Mouse (Mus musculus): Measurements from ENCODE around the gene Pla1a.
A peak's percentile ranks its signal among the peaks of the same experiment; 100 is the strongest.

The Pla1a gene

GRCm38 (mm10) chr16:38395060-38395730 is 37.8 kb downstream of the Pla1a start:
- peak; percentile 45 for DNase-seq (ENCODE audit: low read depth, low spot score)
- H3K27me3 ChIP-seq (ENCODE audit: control insufficient read depth, insufficient read depth, low read length, poor library complexity, severe bottlenecking) = no peaks in the 10 kb centered on the region
- no peaks in the 10 kb centered on the region for H3K36me3 ChIP-seq (ENCODE audit: control insufficient read depth, insufficient read depth, low read length, poor library complexity, severe bottlenecking)

GRCm38 (mm10) chr16:38394191-38394618 is 38.7 kb downstream of the Pla1a start:
- H3K36me3 ChIP-seq (ENCODE audit: control insufficient read depth, insufficient read depth, low read length, poor library complexity, severe bottlenecking) = no peaks in the 10 kb centered on the region
- no peaks in the 10 kb centered on the region for H3K27me3 ChIP-seq (ENCODE audit: control insufficient read depth, insufficient read depth, low read length, poor library complexity, severe bottlenecking)
- no peak for DNase-seq (ENCODE audit: low read depth, low spot score)

GRCm38 (mm10) chr16:38392126-38392894 is 40.6 kb downstream of the Pla1a start:
- no peak for DNase-seq (ENCODE audit: low read depth, low spot score)
- no peaks in the 10 kb centered on the region for H3K27me3 ChIP-seq (ENCODE audit: control insufficient read depth, insufficient read depth, low read length, poor library complexity, severe bottlenecking)
- no peaks in the 10 kb centered on the region for H3K36me3 ChIP-seq (ENCODE audit: control insufficient read depth, insufficient read depth, low read length, poor library complexity, severe bottlenecking)

GRCm38 (mm10) chr16:38390322-38390721 is 42.6 kb downstream of the Pla1a start:
- DNase-seq (ENCODE audit: low read depth, low spot score) = no peak
- Histone ChIP-seq H3K27me3 (ENCODE audit: control insufficient read depth, insufficient read depth, low read length, poor library complexity, severe bottlenecking) (no peaks in the 10 kb centered on the region), H3K36me3 (ENCODE audit: control insufficient read depth, insufficient read depth, low read length, poor library complexity, severe bottlenecking) (no peaks in the 10 kb centered on the region)

- no peak for DNase-seq (ENCODE audit: low read depth, low spot score)
- H3K36me3 ChIP-seq (ENCODE audit: control insufficient read depth, insufficient read depth, low read length, poor library complexity, severe bottlenecking) = no peaks in the 10 kb centered on the region
- no peaks in the 10 kb centered on the region for H3K27me3 ChIP-seq (ENCODE audit: control insufficient read depth, insufficient read depth, low read length, poor library complexity, severe bottlenecking)
These were observed 43.6 kb downstream of the Pla1a start for GRCm38 (mm10) chr16:38389284-38389893.

- H3K27me3 ChIP-seq (ENCODE audit: control insufficient read depth, insufficient read depth, low read length, poor library complexity, severe bottlenecking) = no peaks in the 10 kb centered on the region
- H3K36me3 ChIP-seq (ENCODE audit: control insufficient read depth, insufficient read depth, low read length, poor library complexity, severe bottlenecking) = no peaks in the 10 kb centered on the region
- no peak for DNase-seq (ENCODE audit: low read depth, low spot score)
These were observed 44.2 kb downstream of the Pla1a start for GRCm38 (mm10) chr16:38388757-38389156.

- no peak for DNase-seq (ENCODE audit: low read depth, low spot score)
- H3K36me3 ChIP-seq (ENCODE audit: control insufficient read depth, insufficient read depth, low read length, poor library complexity, severe bottlenecking) = no peaks in the 10 kb centered on the region
- no peaks in the 10 kb centered on the region for H3K27me3 ChIP-seq (ENCODE audit: control insufficient read depth, insufficient read depth, low read length, poor library complexity, severe bottlenecking)
These were observed 45.6 kb downstream of the Pla1a start for GRCm38 (mm10) chr16:38387389-38387788.

- DNase-seq (ENCODE audit: low read depth, low spot score) = no peak
- Histone ChIP-seq H3K27me3 (ENCODE audit: control insufficient read depth, insufficient read depth, low read length, poor library complexity, severe bottlenecking) (no peaks in the 10 kb centered on the region), H3K36me3 (ENCODE audit: control insufficient read depth, insufficient read depth, low read length, poor library complexity, severe bottlenecking) (no peaks in the 10 kb centered on the region)
These were observed 47.2 kb downstream of the Pla1a start for GRCm38 (mm10) chr16:38385700-38386099.

- no peaks in the 10 kb centered on the region for H3K27me3 ChIP-seq (ENCODE audit: control insufficient read depth, insufficient read depth, low read length, poor library complexity, severe bottlenecking)
These were observed 47.7 kb downstream of the Pla1a start for GRCm38 (mm10) chr16:38385184-38385634.

GRCm38 (mm10) chr16:38383683-38384082 is 49.3 kb downstream of the Pla1a start:
- no peak for DNase-seq (ENCODE audit: low read depth, low spot score)
- no peaks in the 10 kb centered on the region for H3K36me3 ChIP-seq (ENCODE audit: control insufficient read depth, insufficient read depth, low read length, poor library complexity, severe bottlenecking)
- no peaks in the 10 kb centered on the region for H3K27me3 ChIP-seq (ENCODE audit: control insufficient read depth, insufficient read depth, low read length, poor library complexity, severe bottlenecking)

More at GRCm38 (mm10) chr16:38385184-38385634, 47.7 kb downstream of the Pla1a start:
- DNase-seq (ENCODE audit: low read depth, low spot score) = no peak
- H3K36me3 ChIP-seq (ENCODE audit: control insufficient read depth, insufficient read depth, low read length, poor library complexity, severe bottlenecking) = no peaks in the 10 kb centered on the region

GRCm38 (mm10) chr16:38379926-38380325 is 53.0 kb downstream of the Pla1a start:
- no peak for DNase-seq (ENCODE audit: low read depth, low spot score)
- H3K27me3 ChIP-seq (ENCODE audit: control insufficient read depth, insufficient read depth, low read length, poor library complexity, severe bottlenecking) = no peaks in the 10 kb centered on the region
- H3K36me3 ChIP-seq (ENCODE audit: control insufficient read depth, insufficient read depth, low read length, poor library complexity, severe bottlenecking) = no peaks in the 10 kb centered on the region

GRCm38 (mm10) chr16:38379493-38379892 is 53.5 kb downstream of the Pla1a start:
- no peaks in the 10 kb centered on the region for H3K36me3 ChIP-seq (ENCODE audit: control insufficient read depth, insufficient read depth, low read length, poor library complexity, severe bottlenecking)
- DNase-seq (ENCODE audit: low read depth, low spot score) = no peak
- H3K27me3 ChIP-seq (ENCODE audit: control insufficient read depth, insufficient read depth, low read length, poor library complexity, severe bottlenecking) = no peaks in the 10 kb centered on the region

- Histone ChIP-seq H3K36me3 (ENCODE audit: control insufficient read depth, insufficient read depth, low read length, poor library complexity, severe bottlenecking) (no peaks in the 10 kb centered on the region), H3K27me3 (ENCODE audit: control insufficient read depth, insufficient read depth, low read length, poor library complexity, severe bottlenecking) (no peaks in the 10 kb centered on the region)
- no peak for DNase-seq (ENCODE audit: low read depth, low spot score)
These were observed 53.9 kb downstream of the Pla1a start for GRCm38 (mm10) chr16:38379088-38379487.

- no peaks in the 10 kb centered on the region for H3K27me3 ChIP-seq (ENCODE audit: control insufficient read depth, insufficient read depth, low read length, poor library complexity, severe bottlenecking)
- H3K36me3 ChIP-seq (ENCODE audit: control insufficient read depth, insufficient read depth, low read length, poor library complexity, severe bottlenecking) = no peaks in the 10 kb centered on the region
- no peak for DNase-seq (ENCODE audit: low read depth, low spot score)
These were observed 54.4 kb downstream of the Pla1a start for GRCm38 (mm10) chr16:38378591-38378990.

- Histone ChIP-seq H3K27me3 (ENCODE audit: control insufficient read depth, insufficient read depth, low read length, poor library complexity, severe bottlenecking) (no peaks in the 10 kb centered on the region), H3K36me3 (ENCODE audit: control insufficient read depth, insufficient read depth, low read length, poor library complexity, severe bottlenecking) (no peaks in the 10 kb centered on the region)
- no peak for DNase-seq (ENCODE audit: low read depth, low spot score)
These were observed 55.4 kb downstream of the Pla1a start for GRCm38 (mm10) chr16:38377546-38377945.

All from splenic B cell, adult 2 months (primary cell).